Mouse (Mus musculus) heart, embryonic 10.5 days (tissue): ENCODE measurements around the gene Sct. TPM values are rescaled to one million over a fixed set of nuclear protein-coding genes. Genes with fewer than 3 reads are reported as not detected.

ENCODE experiments used
- DNase-seq: peaks from one replicate; pipeline ENCODE4 v3.0.0-alpha.2; 2017; ENCODE audit warnings: low spot score
- H3K27ac ChIP-seq: fragments of 300-500 bp; sonication (generic); 2 replicates; pipeline ENCODE4 v1.5.1; 2016; ENCODE audit warnings: mild to moderate bottlenecking
- H3K27me3 ChIP-seq: fragments of 300-500 bp; sonication (generic); 2 replicates; pipeline ENCODE4 v1.6.1; 2016; ENCODE audit warnings: mild to moderate bottlenecking; ENCODE audit not compliant: poor library complexity, insufficient read depth, severe bottlenecking
- H3K36me3 ChIP-seq: fragments of 300-500 bp; sonication (generic); 2 replicates; pipeline ENCODE4 v1.6.1; 2016; ENCODE audit warnings: mild to moderate bottlenecking, moderate library complexity
- H3K4me1 ChIP-seq: fragments of 300-500 bp; sonication (generic); 2 replicates; pipeline ENCODE4 v1.6.1; 2016; ENCODE audit warnings: mild to moderate bottlenecking
- H3K4me3 ChIP-seq: fragments of 300-500 bp; sonication (generic); 2 replicates; pipeline ENCODE4 v1.5.1; 2016; ENCODE audit warnings: mild to moderate bottlenecking, moderate library complexity
- H3K9me3 ChIP-seq: fragments of 300-500 bp; sonication (generic); 2 replicates; pipeline ENCODE4 v1.6.1; 2016; ENCODE audit warnings: mild to moderate bottlenecking, moderate library complexity
- WGBS: fragments of 180-500 bp; shearing (Covaris S2); methylation state at CpG from one replicate; pipeline ENCODE4 v1.1.7; 2016; 5-methylcytosine and 5-hydroxymethylcytosine counted together
- polyA plus RNA-seq: library from polyadenylated mRNA; unstranded; fragments of >200 nt; fragmentation: Nextera tagmentation; extraction: Ambion mirVana; gene quantifications from 2 replicates; pipeline ENCODE4 v1.2.1, GENCODE M21; 2016

Gene Sct
- 1.7 and 5.0 TPM in 2 replicates for polyA plus RNA-seq

- Histone ChIP-seq H3K4me3 (peak within 1 kb of the TSS; percentile 68), H3K36me3 (no peaks in the 10 kb centered on the region), H3K9me3 (no peaks in the 10 kb centered on the region), H3K27ac (peak within 1 kb of the TSS; percentile 71; the same call in 1 of the 2 replicates), H3K27me3 (peaks cover 34% of the 10 kb centered on the region), H3K4me1 (peaks cover 31% of the 10 kb centered on the region)
- no peak for DNase-seq
- WGBS, result 2% methylated on average over 46 of the region's 46 CpGs
Observed at GRCm38 (mm10) chr7:141278766-141279590, at the start of gene Sct. Sct (minus strand) TSS chr7:141279133.

DNA sequence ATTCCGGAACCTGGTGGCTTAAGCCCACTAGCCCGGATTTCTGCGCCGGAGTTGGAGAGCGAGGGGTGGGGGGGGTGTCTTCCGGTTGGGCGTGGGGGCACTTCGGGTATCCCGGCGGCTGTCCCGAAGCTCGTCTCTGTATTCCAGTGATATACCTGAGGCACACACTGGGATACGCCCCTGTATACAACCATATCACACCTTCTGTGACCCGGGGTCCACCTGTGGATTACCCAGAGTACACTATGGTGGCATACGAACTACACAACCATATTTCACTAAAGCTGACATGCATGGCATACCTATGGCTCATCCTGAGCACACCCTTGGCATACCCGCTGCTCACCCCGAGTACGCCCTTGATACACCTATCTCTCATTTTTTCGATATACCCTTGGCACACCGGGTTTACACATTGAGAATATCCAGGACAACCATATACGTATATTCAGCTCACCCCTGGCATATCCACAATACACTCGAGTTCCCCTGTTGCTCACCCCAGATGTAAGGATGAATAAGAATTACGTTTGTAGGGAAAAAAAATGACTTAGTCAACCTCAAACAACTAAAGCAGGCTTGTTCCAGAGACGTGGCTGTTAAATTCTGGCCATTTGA lies 49.5 kb upstream of the Sct start:
- no peak for DNase-seq
- peaks cover 21% of the 10 kb centered on the region for H3K36me3 ChIP-seq
- 21% methylated on average over 24 of the region's 24 CpGs for WGBS
- no peaks in the 10 kb centered on the region for H3K9me3 ChIP-seq
- H3K27me3 ChIP-seq, result no peaks in the 10 kb centered on the region
- peak overlapping the region; percentile 82 for H3K4me3 ChIP-seq
- H3K27ac ChIP-seq, result peak overlapping the region; percentile 98
- peaks cover 21% of the 10 kb centered on the region for H3K4me1 ChIP-seq

DNA sequence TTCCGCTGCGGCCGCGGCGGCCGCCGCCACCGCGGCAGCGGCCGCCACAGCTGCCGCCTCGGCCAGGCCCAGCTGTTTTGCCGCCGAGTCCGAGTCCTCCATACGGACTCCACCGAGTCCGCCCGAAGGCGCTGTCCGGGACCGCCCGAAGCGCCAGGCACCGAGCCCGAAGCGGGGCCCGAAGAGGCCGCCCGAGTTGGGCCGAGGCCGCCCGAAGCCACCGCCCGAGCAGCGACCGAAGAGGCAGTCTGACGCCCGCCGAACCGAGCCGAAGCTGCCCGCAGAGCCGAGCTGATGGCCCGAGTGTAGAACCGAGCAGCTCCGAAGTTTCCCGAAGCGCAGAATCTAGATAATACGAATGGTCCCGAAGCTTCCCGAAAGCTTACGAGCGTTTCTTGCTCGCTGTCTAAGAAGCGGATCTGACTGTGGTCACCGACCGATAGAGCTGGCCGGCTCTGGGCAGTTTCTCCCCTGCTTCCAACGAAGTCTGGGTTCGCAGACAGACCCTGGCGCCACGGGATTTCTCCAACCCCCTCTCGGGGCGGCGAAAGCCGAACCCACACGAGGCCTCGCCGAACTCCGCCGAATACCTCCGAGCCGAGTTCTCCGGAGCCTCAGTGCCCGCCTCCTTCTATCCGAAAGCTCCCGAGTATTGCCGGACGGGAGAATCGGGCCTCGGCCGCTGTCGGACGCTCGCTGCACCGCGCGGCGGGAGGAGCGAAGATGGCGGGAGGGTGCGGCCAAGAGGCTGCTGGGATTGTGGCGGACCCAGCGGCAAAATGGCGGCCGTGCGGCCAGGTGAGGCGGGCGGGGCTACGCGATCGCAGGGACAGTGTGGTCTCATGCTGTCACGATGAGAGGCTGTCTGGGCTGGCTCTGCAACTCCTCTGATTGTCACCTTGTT lies 48.8 kb upstream of the Sct start, which contains the start of the genes Deaf1 and Tmem80:
Deaf1 (minus strand) TSS at position 222 of the 904 bp plus-strand sequence.
Tmem80 (plus strand) TSS at position 271 of the 904 bp plus-strand sequence.
- peak; percentile 99 for DNase-seq
- peaks cover 21% of the 10 kb centered on the region for H3K36me3 ChIP-seq
- H3K27ac ChIP-seq, result peak within 1 kb of the TSS; percentile 98
- H3K4me3 ChIP-seq, result peak within 1 kb of the TSS; percentile 82
- no peaks in the 10 kb centered on the region for H3K27me3 ChIP-seq
- under 1% methylated on average over 105 of the region's 105 CpGs for WGBS
- H3K4me1 ChIP-seq, result peaks cover 21% of the 10 kb centered on the region
- H3K9me3 ChIP-seq, result no peaks in the 10 kb centered on the region

GRCm38 (mm10) chr7:141326546-141327446 lies 47.9 kb upstream of the Sct start:
- WGBS, result 6% methylated on average over 35 of the region's 35 CpGs
- no peaks in the 10 kb centered on the region for H3K9me3 ChIP-seq
- no peaks in the 10 kb centered on the region for H3K27me3 ChIP-seq
- H3K4me3 ChIP-seq, result peak overlapping the region; percentile 82
- H3K4me1 ChIP-seq, result peaks cover 21% of the 10 kb centered on the region
- peak overlapping the region; percentile 98 for H3K27ac ChIP-seq
- DNase-seq, result peak; percentile 84
- H3K36me3 ChIP-seq, result peaks cover 28% of the 10 kb centered on the region

- WGBS, result 93% methylated on average over 1 of the region's 1 CpGs
- Histone ChIP-seq H3K36me3 (peaks cover 49% of the 10 kb centered on the region), H3K27me3 (no peaks in the 10 kb centered on the region), H3K4me3 (no peak overlapping the region), H3K9me3 (no peaks in the 10 kb centered on the region), H3K4me1 (peaks cover 21% of the 10 kb centered on the region), H3K27ac (no peak overlapping the region)
- DNase-seq, result no peak
Observed at GRCm38 (mm10) chr7:141324686-141325085, 45.8 kb upstream of the Sct start.

DNA sequence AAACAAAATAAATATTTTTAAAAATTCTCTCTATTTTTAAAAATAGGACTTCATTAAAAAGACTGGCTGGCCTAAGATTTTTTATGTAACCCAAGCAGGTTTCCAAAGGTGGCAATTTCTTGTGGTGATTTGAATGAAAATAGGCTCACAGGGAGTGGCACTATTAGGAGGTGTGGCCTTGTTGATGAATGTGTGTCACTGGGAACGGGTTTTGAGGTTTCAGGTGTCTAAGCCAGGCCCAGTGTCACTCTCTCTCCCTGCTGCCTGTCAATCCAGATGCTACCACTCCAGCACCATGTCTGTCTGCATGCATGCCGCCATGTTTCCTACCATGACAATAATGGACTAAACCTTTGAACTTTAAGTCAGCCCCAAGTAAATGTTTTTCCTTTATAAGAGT lies 40.5 kb upstream of the Sct start:
- H3K36me3 ChIP-seq, result peaks cover 98% of the 10 kb centered on the region
- H3K27me3 ChIP-seq, result no peaks in the 10 kb centered on the region
- no peaks in the 10 kb centered on the region for H3K4me1 ChIP-seq
- H3K4me3 ChIP-seq, result no peak overlapping the region
- H3K9me3 ChIP-seq, result no peaks in the 10 kb centered on the region
- no peak for DNase-seq
- 73% methylated on average over 2 of the region's 2 CpGs for WGBS
- H3K27ac ChIP-seq, result no peak overlapping the region

DNA sequence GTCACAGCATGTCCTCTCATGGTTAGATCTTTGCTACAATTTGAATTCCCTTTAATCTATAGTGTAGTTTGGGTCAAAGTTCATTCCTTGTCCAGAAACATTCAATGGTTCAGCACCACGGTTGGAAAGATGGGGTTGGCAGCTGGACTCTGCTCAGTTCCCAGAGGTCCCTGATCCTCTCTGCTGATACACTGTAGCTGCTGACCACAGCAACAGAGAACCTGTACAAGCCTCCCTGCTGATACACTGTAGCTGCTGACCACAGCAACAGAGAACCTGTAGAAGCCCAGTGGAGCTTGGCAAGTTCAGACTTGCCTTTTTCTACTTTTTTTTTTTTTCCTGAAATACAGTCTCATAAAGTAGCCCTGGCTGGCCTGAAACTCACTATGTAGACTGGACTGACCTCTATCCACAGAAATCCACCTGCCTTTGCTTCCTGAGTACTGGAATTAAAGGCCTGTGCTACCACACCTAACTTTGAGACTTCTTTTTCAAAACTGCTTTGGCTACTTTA lies 38.7 kb upstream of the Sct start:
- no peaks in the 10 kb centered on the region for H3K9me3 ChIP-seq
- no peaks in the 10 kb centered on the region for H3K27me3 ChIP-seq
- WGBS, result 77% methylated on average over 1 of the region's 1 CpGs
- H3K27ac ChIP-seq, result no peak overlapping the region
- DNase-seq, result no peak
- no peak overlapping the region for H3K4me3 ChIP-seq
- no peaks in the 10 kb centered on the region for H3K4me1 ChIP-seq
- peaks cover 99% of the 10 kb centered on the region for H3K36me3 ChIP-seq

- 83% methylated on average over 5 of the region's 5 CpGs for WGBS
- DNase-seq, result no peak
Observed at GRCm38 (mm10) chr7:141315974-141316373, 37.0 kb upstream of the Sct start.

GRCm38 (mm10) chr7:141315076-141315475 lies 36.1 kb upstream of the Sct start:
- no peaks in the 10 kb centered on the region for H3K4me1 ChIP-seq
- DNase-seq, result no peak
- H3K9me3 ChIP-seq, result no peaks in the 10 kb centered on the region
- no peak overlapping the region for H3K4me3 ChIP-seq
- H3K27ac ChIP-seq, result no peak overlapping the region
- no peaks in the 10 kb centered on the region for H3K27me3 ChIP-seq
- H3K36me3 ChIP-seq, result peaks cover 99% of the 10 kb centered on the region
- 88% methylated on average over 8 of the region's 8 CpGs for WGBS

More at GRCm38 (mm10) chr7:141315974-141316373, 37.0 kb upstream of the Sct start:
- no peaks in the 10 kb centered on the region for H3K9me3 ChIP-seq
- H3K27me3 ChIP-seq, result no peaks in the 10 kb centered on the region
- peaks cover 99% of the 10 kb centered on the region for H3K36me3 ChIP-seq
- no peak overlapping the region for H3K4me3 ChIP-seq
- H3K4me1 ChIP-seq, result no peaks in the 10 kb centered on the region
- no peak overlapping the region for H3K27ac ChIP-seq

DNA sequence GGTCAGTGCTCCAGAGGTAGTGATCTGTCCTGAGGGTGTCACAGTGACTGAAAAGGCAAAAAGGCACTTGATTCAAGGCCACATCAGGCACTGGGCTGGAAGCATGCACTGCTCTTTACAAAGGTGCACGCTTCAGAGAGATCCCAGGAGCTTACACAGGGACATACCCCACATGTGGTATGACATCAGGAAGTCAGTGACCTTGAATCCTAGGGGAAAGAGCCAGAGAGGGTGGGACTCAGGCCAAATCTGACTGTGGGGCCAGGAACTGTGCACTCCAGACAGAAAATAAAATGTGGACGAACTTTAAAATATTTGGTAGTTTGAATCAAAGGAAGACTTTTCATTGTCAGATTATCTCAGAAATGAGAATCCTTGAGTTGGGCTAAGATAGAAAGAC lies 35.5 kb upstream of the Sct start:
- H3K36me3 ChIP-seq, result peaks cover 99% of the 10 kb centered on the region
- DNase-seq, result no peak
- no peaks in the 10 kb centered on the region for H3K9me3 ChIP-seq
- no peaks in the 10 kb centered on the region for H3K4me1 ChIP-seq
- H3K27ac ChIP-seq, result no peak overlapping the region
- WGBS, result 91% methylated on average over 2 of the region's 2 CpGs
- H3K4me3 ChIP-seq, result no peak overlapping the region
- no peaks in the 10 kb centered on the region for H3K27me3 ChIP-seq

DNA sequence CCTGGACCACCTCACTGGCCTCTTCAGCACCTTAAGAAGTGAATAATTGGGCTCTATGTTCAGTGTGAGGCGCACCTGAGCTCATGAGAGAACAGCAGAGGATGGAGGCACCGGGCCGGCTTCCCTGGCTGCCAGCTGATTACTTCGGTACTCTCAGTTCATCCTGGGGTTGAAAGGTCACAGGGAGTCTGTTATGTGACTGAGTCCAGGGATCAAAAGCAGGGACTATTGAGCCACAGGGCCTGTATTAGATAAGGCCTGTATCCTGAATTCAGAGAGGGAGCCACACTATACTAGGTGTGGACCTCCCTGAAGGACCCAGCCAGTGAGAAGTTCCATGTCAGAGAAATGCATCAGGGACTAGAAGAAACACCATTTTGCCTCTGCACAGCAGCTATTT lies 25.6 kb upstream of the Sct start:
- DNase-seq, result no peak
- no peaks in the 10 kb centered on the region for H3K9me3 ChIP-seq
- whole genome bisulfite sequencing, result 91% methylated on average over 4 of the region's 4 CpGs
- peaks cover 96% of the 10 kb centered on the region for H3K36me3 ChIP-seq
- H3K27ac ChIP-seq, result no peak overlapping the region
- no peaks in the 10 kb centered on the region for H3K4me1 ChIP-seq
- H3K4me3 ChIP-seq, result no peak overlapping the region
- no peaks in the 10 kb centered on the region for H3K27me3 ChIP-seq
